Mouse (Mus musculus): Measurements from ENCODE around the gene Ccdc134. TPM values are rescaled to one million over a fixed set of nuclear protein-coding genes. Genes with fewer than 3 reads are reported as not detected.

The Ccdc134 gene
- polyA plus RNA-seq, 1 experiment from 2014 or later = 5.5 TPM

DNA sequence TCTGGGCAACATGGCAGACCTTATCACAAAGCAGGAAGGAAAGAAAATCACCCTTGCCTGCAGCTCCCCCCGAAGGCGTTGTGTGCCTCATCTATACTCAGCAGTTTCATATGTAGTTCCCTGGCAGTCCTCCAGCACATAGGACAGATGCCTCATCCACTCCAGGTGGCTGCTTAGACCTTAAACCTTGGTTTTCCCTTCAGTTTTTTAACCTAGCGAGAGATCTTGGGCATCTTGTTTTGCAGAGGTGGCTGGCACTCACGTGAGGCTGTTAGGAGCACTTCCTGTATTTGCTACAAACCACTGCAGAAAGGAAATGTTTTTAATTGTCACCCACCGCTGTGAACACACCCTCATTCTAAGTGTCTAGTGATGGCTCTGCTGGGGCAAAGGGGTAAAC lies 59.2 kb downstream of the Ccdc134 start:
- no peak for ATAC-seq (ENCODE audit: low read depth)
- peaks cover 31% of the 10 kb centered on the region for H3K36me3 ChIP-seq (ENCODE audit: control insufficient read depth, insufficient read depth)
- H3K27ac ChIP-seq (ENCODE audit: low read length) = peak overlapping the region; percentile 89
- H3K27me3 ChIP-seq (ENCODE audit: control insufficient read depth, insufficient read depth, low read depth, low read length) = no peaks in the 10 kb centered on the region
- 30% methylated on average over 5 of the region's 5 CpGs for WGBS (ENCODE audit: insufficient replicate concordance)
- peaks cover 4% of the 10 kb centered on the region for H3K9me3 ChIP-seq (replicated peaks; ENCODE audit: control insufficient read depth, low read length)
- peaks cover 55% of the 10 kb centered on the region for H3K4me1 ChIP-seq (ENCODE audit: control insufficient read depth, low read depth, low read length)
- H3K4me3 ChIP-seq (ENCODE audit: low read depth, low read length) = no peak overlapping the region
- no peak overlapping the region; the same call in 1 of the 2 replicates for H3K9ac ChIP-seq (ENCODE audit: low read depth, low read length)
- H3K4me2 ChIP-seq (ENCODE audit: low read depth, low read length) = peak overlapping the region; percentile 70

DNA sequence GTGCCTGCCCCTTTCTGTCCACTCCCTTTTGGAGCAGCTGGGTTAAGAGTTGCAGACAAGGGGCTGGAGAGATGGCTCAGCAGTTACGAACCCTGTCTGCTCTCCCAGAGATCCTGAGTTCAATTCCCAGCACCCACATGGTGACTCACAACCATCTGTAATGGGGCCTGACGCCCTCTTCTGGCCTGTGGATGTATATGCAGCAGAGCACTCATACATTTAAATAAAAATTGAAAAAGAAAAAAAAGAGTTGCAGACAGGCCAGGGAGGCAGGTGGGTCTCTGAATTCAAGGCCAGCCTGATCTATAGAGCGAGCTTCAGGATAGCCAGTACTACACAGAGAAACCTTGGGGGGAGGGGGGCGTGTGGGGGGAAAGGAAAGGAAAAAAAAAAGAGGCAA lies 59.7 kb downstream of the Ccdc134 start:
- WGBS (ENCODE audit: insufficient replicate concordance) = 84% methylated on average over 4 of the region's 4 CpGs
- Histone ChIP-seq H3K4me1 (ENCODE audit: control insufficient read depth, low read depth, low read length) (peaks cover 54% of the 10 kb centered on the region), H3K9me3 (replicated peaks; ENCODE audit: control insufficient read depth, low read length) (peaks cover 2% of the 10 kb centered on the region), H3K9ac (ENCODE audit: low read depth, low read length) (no peak overlapping the region), H3K4me2 (ENCODE audit: low read depth, low read length) (no peak overlapping the region), H3K36me3 (ENCODE audit: control insufficient read depth, insufficient read depth) (peaks cover 27% of the 10 kb centered on the region), H3K27ac (ENCODE audit: low read length) (peak overlapping the region; percentile 89), H3K4me3 (ENCODE audit: low read depth, low read length) (no peak overlapping the region), H3K27me3 (ENCODE audit: control insufficient read depth, insufficient read depth, low read depth, low read length) (no peaks in the 10 kb centered on the region)
- ATAC-seq (ENCODE audit: low read depth) = no peak

DNA sequence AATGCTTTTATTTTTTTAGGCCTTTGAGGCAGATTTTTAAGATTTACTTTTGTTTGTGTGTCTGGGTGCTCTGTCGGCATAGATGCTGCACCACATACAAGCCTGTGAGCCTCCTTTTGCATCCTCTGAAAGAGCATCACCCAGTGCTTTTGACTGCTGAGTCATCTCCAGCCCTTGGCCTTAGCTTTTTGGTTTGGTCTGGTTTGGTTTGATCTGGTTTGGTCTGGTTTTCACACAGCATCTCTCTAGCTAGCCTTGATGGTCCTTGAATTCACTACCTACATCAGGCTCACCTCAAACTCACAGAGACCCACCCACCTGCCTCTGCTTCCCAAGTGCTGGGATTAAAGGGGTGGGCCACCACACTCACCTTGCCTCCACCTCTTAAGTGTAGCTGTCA lies 60.2 kb downstream of the Ccdc134 start:
- no peak overlapping the region for H3K4me2 ChIP-seq (ENCODE audit: low read depth, low read length)
- 0 out of 2 replicates have a peak overlapping the region, but pooled peaks have one; percentile 11 for H3K27ac ChIP-seq (ENCODE audit: low read length)

DNA sequence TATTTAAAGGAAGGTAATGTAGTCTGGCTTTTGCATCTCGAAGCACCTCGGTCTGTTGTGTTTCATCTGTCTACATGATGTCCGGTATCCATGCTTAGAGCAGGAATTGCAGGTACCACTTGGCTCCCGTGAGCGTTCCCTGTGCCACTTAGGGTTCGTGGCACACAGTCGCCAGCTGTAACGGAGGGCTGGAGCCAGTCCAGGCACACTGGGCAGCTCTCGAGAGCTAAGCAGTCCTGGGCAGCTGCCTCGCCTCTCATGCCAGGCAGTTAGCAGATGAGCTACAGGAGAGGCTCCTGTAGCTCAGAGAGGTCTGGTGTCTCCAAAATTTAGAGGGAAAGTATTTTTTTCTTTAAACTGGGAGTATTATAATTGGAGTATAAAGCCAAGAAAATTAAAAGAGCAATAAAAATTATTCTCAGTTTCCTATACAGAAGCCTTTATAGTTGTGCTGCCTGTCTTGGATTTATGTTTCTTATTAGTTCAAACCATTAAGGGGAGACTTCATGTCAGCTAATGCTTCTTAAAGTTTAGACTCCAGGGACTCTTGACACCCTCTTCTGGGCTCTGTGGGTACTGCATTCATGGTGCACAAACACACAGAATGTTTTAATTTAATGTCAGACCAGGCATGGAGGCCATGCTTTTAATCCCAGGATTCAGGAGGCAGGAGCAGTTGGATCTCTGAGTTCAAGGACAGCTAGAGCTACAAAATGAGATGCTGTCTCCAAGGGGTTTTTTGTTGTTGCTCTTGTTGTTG lies 60.9 kb downstream of the Ccdc134 start:
- no peaks in the 10 kb centered on the region for H3K9me3 ChIP-seq (replicated peaks; ENCODE audit: control insufficient read depth, low read length)
- WGBS (ENCODE audit: insufficient replicate concordance) = 90% methylated on average over 10 of the region's 10 CpGs
- H3K4me3 ChIP-seq (ENCODE audit: low read depth, low read length) = no peak overlapping the region
- ATAC-seq (ENCODE audit: low read depth) = no peak
- peaks cover 27% of the 10 kb centered on the region for H3K36me3 ChIP-seq (ENCODE audit: control insufficient read depth, insufficient read depth)
- H3K9ac ChIP-seq (ENCODE audit: low read depth, low read length) = no peak overlapping the region
- no peaks in the 10 kb centered on the region for H3K27me3 ChIP-seq (ENCODE audit: control insufficient read depth, insufficient read depth, low read depth, low read length)
- peaks cover 46% of the 10 kb centered on the region for H3K4me1 ChIP-seq (ENCODE audit: control insufficient read depth, low read depth, low read length)
- no peak overlapping the region for H3K4me2 ChIP-seq (ENCODE audit: low read depth, low read length)
- 0 out of 2 replicates have a peak overlapping the region, but pooled peaks have one; percentile 11 for H3K27ac ChIP-seq (ENCODE audit: low read length)

More for the DNA sequence above, 60.2 kb downstream of the Ccdc134 start:
- Histone ChIP-seq H3K9me3 (replicated peaks; ENCODE audit: control insufficient read depth, low read length) (no peaks in the 10 kb centered on the region), H3K4me3 (ENCODE audit: low read depth, low read length) (no peak overlapping the region), H3K27me3 (ENCODE audit: control insufficient read depth, insufficient read depth, low read depth, low read length) (no peaks in the 10 kb centered on the region), H3K9ac (ENCODE audit: low read depth, low read length) (no peak overlapping the region), H3K4me1 (ENCODE audit: control insufficient read depth, low read depth, low read length) (peaks cover 53% of the 10 kb centered on the region), H3K36me3 (ENCODE audit: control insufficient read depth, insufficient read depth) (peaks cover 27% of the 10 kb centered on the region)
- no peak for ATAC-seq (ENCODE audit: low read depth)
- 85% methylated on average over 1 of the region's 1 CpGs for WGBS (ENCODE audit: insufficient replicate concordance)

Other genes starting within 250 kb of the Ccdc134 start
- gene Polr3h, start 201.7 kb upstream of the Ccdc134 start, polyA plus RNA-seq (2015; fragmentation: Nextera tagmentation; extraction: Ambion mirVana) = 53.2 and 55.3 TPM in 2 replicates
- gene Csdc2, start 191.2 kb upstream of the Ccdc134 start, polyA plus RNA-seq (2015; fragmentation: Nextera tagmentation; extraction: Ambion mirVana) = 0.83 and 1.3 TPM in 2 replicates
- gene Pmm1, start 167.0 kb upstream of the Ccdc134 start, polyA plus RNA-seq (2015; fragmentation: Nextera tagmentation; extraction: Ambion mirVana) = 13.6 and 14.9 TPM in 2 replicates
- not detected in 2 replicates for gene 1700029P11Rik, start 147.4 kb upstream of the Ccdc134 start, polyA plus RNA-seq (2015; fragmentation: Nextera tagmentation; extraction: Ambion mirVana)
- gene Xrcc6, start 140.1 kb upstream of the Ccdc134 start, polyA plus RNA-seq (2015; fragmentation: Nextera tagmentation; extraction: Ambion mirVana) = 48.4 and 52.7 TPM in 2 replicates
- gene Desi1, start 94.1 kb upstream of the Ccdc134 start, polyA plus RNA-seq (2015; fragmentation: Nextera tagmentation; extraction: Ambion mirVana) = 10.7 and 11.5 TPM in 2 replicates
- 111 and 121 TPM in 2 replicates for gene Snu13, start 80.3 kb upstream of the Ccdc134 start, polyA plus RNA-seq (2015; fragmentation: Nextera tagmentation; extraction: Ambion mirVana)
- gene 4930407I10Rik, start 68.8 kb upstream of the Ccdc134 start, polyA plus RNA-seq (2015; fragmentation: Nextera tagmentation; extraction: Ambion mirVana) = not detected in 2 replicates
- gene Mei1, start 57.9 kb upstream of the Ccdc134 start, polyA plus RNA-seq (2015; fragmentation: Nextera tagmentation; extraction: Ambion mirVana) = not detected in 2 replicates
- gene Srebf2, start 19.3 kb downstream of the Ccdc134 start, polyA plus RNA-seq (2015; fragmentation: Nextera tagmentation; extraction: Ambion mirVana) = 51.9 and 53.2 TPM in 2 replicates
- gene Shisa8, start 84.9 kb downstream of the Ccdc134 start, polyA plus RNA-seq (2015; fragmentation: Nextera tagmentation; extraction: Ambion mirVana) = 0.11 TPM in 2 replicates
- 0.40 and 0.93 TPM in 2 replicates for gene Tnfrsf13c, start 96.4 kb downstream of the Ccdc134 start, polyA plus RNA-seq (2015; fragmentation: Nextera tagmentation; extraction: Ambion mirVana)
- gene Cenpm, start 116.8 kb downstream of the Ccdc134 start, polyA plus RNA-seq (2015; fragmentation: Nextera tagmentation; extraction: Ambion mirVana) = 27.1 and 31.0 TPM in 2 replicates
- gene 1500009C09Rik, start 124.5 kb downstream of the Ccdc134 start, polyA plus RNA-seq (2015; fragmentation: Nextera tagmentation; extraction: Ambion mirVana) = not detected in 2 replicates
- gene Sept3, start 147.0 kb downstream of the Ccdc134 start, polyA plus RNA-seq (2015; fragmentation: Nextera tagmentation; extraction: Ambion mirVana) = 0.32 TPM in 1 of 2 replicates, not detected in the other
- 0.08 TPM in 1 of 2 replicates, not detected in the other for gene Wbp2nl, start 171.0 kb downstream of the Ccdc134 start, polyA plus RNA-seq (2015; fragmentation: Nextera tagmentation; extraction: Ambion mirVana)
- 48.2 and 51.1 TPM in 2 replicates for gene Naga, start 211.0 kb downstream of the Ccdc134 start, polyA plus RNA-seq (2015; fragmentation: Nextera tagmentation; extraction: Ambion mirVana)
- gene Pheta2, start 211.0 kb downstream of the Ccdc134 start, polyA plus RNA-seq (2015; fragmentation: Nextera tagmentation; extraction: Ambion mirVana) = 38.9 and 43.4 TPM in 2 replicates
- 170 and 175 TPM in 2 replicates for gene Smdt1, start 211.0 kb downstream of the Ccdc134 start, polyA plus RNA-seq (2015; fragmentation: Nextera tagmentation; extraction: Ambion mirVana)
- 348 and 350 TPM in 2 replicates for gene Ndufa6, start 226.4 kb downstream of the Ccdc134 start, polyA plus RNA-seq (2015; fragmentation: Nextera tagmentation; extraction: Ambion mirVana)